ENCODE assay signal across 8 mouse cellular contexts in the genomic region with DNA sequence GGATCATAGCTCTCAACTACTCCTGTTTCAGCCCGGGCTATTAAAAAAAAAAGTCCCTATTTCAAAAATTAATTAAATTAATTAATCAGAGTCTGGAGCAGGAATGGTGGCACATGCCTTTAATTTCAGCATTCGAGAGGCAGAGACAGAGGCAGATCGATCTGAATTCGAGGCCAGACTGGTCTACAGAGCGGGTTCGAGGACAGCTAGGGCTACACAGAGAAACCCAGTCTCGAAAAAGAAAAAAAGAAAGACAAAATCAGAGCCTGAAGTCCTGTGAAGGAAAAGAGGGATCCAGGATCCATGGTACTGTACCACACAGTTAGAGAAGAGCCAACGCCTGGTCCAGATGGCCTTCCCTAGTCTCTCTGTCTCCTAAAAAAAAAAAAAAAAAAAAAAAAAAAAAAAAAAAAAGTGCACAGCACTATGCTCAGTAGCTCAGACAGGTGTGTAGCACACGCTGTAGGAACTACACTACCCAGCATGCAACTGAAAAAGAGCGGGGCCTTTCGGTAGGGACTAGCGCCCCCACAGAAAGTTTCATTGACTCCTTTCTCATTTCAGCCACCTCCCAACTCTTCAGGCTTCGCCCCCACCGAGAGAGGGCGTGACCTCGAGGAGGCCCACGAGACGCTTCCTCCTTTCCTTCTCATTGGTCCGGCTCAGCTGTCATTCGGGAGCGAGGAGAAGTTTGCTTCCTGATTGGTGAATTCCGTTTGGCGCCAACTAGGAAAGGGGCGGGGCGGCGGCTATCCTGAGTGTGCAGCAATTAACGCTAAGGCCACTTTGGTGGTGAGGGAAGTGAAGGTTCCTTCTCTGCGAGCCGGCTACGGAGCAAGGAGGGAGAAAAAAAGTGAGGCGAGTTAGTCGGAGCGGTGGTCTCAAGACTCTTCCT. TPM values are rescaled to one million over a fixed set of nuclear protein-coding genes. Genes with fewer than 3 reads are reported as not detected.
DNase-seq lines count a peak whose midpoint lies in the region; ATAC-seq and TF ChIP-seq lines count a peak whose summit lies in the region.

A gene (plus strand): TSS at position 783 of the 895 bp plus-strand sequence.

- peaks cover 21% of the 10 kb centered on the region for H3K36me3 ChIP-seq in embryonic facial prominence, embryonic 15.5 days
- peaks cover 26% of the 10 kb centered on the region for H3K36me3 ChIP-seq in limb, embryonic 14.5 days (ENCODE audit: control insufficient read depth, insufficient read depth, low read length)
- H3K36me3 ChIP-seq in midbrain, postnatal 0 days (ENCODE audit: insufficient read depth, low read length): peaks cover 9% of the 10 kb centered on the region; the same call in 1 of the 2 replicates

- DNase-seq in 416B (ENCODE audit: low read depth): peak; percentile 100
- peak; percentile 99 for DNase-seq in heart, adult 8-10 months (ENCODE audit: low spot score)
- DNase-seq in kidney, adult 9 months: peak; percentile 99
- DNase-seq in limb, embryonic 14.5 days (ENCODE audit: low spot score): peak; percentile 99
- DNase-seq in midbrain, postnatal 0 days (ENCODE audit: low spot score): peak; percentile 99
- peak; percentile 92 to 93 for DNase-seq in spleen, postnatal 14 days (ENCODE audit: low spot score in 2 of 2)

- H3K4me2 ChIP-seq in embryonic facial prominence, embryonic 15.5 days (replicated peaks): peak within 1 kb of the TSS; percentile 55
- peak within 1 kb of the TSS; percentile 87 for H3K4me2 ChIP-seq in limb, embryonic 14.5 days (replicated peaks; ENCODE audit: low read depth, low read length, severe bottlenecking)
- H3K4me2 ChIP-seq in midbrain, postnatal 0 days (ENCODE audit: low read depth, low read length, poor library complexity, severe bottlenecking): peak within 1 kb of the TSS; percentile 98

- H3K9ac ChIP-seq in embryonic facial prominence, embryonic 15.5 days: peak within 1 kb of the TSS; percentile 88
- peak within 1 kb of the TSS; percentile 94 for H3K9ac ChIP-seq in limb, embryonic 14.5 days (ENCODE audit: low read depth, low read length, severe bottlenecking)
- H3K9ac ChIP-seq in midbrain, postnatal 0 days (replicated peaks; ENCODE audit: low read length, poor library complexity, severe bottlenecking): peak within 1 kb of the TSS; percentile 67

- 6% methylated on average over 33 of the region's 33 CpGs for WGBS in bone marrow, adult 2 months
- WGBS in embryonic facial prominence, embryonic 15.5 days: 6% methylated on average over 33 of the region's 33 CpGs
- WGBS in limb, embryonic 14.5 days: 6% methylated on average over 33 of the region's 33 CpGs
- 7% methylated on average over 33 of the region's 33 CpGs for WGBS in midbrain, postnatal 0 days

- TF ChIP-seq POLR2A in bone marrow, adult 2 months (IDR thresholded peaks at IDR 0.05; ENCODE audit: borderline replicate concordance, control insufficient read depth, low read depth, low read length): peak; percentile 59; the same call in 1 of the 2 replicates
- 0 out of 2 replicates have a peak, but pooled peaks have one; percentile 23 for TF ChIP-seq POLR2A in limb, embryonic 14.5 days (IDR thresholded peaks at IDR 0.05; ENCODE audit: borderline replicate concordance, extremely low read depth, insufficient read depth, insufficient read length)

- peak within 1 kb of the TSS; percentile 64 for H3K27ac ChIP-seq in bone marrow, adult 2 months (ENCODE audit: control insufficient read depth, insufficient read depth, low read depth, low read length, poor library complexity)
- peak within 1 kb of the TSS; percentile 94 for H3K27ac ChIP-seq in embryonic facial prominence, embryonic 15.5 days (replicated peaks)
- peak within 1 kb of the TSS; percentile 89 for H3K27ac ChIP-seq in limb, embryonic 14.5 days (replicated peaks; ENCODE audit: low read depth, low read length)
- peak within 1 kb of the TSS; percentile 55; the same call in 1 of the 2 replicates for H3K27ac ChIP-seq in midbrain, postnatal 0 days (ENCODE audit: low read depth, low read length)

- peak; percentile 55 for TF ChIP-seq CTCF in bone marrow, adult 2 months (IDR thresholded peaks at IDR 0.05; ENCODE audit: control insufficient read depth, insufficient read depth, low read length)
- TF ChIP-seq CTCF in midbrain, postnatal 0 days (IDR thresholded peaks at IDR 0.05): peak; percentile 79

- H3K27me3 ChIP-seq in embryonic facial prominence, embryonic 15.5 days: no peaks in the 10 kb centered on the region
- no peaks in the 10 kb centered on the region for H3K27me3 ChIP-seq in limb, embryonic 14.5 days (ENCODE audit: control insufficient read depth, insufficient read depth, low read length)
- H3K27me3 ChIP-seq in midbrain, postnatal 0 days (ENCODE audit: insufficient read depth, low read length): no peaks in the 10 kb centered on the region

- H3K4me1 ChIP-seq in bone marrow, adult 2 months (ENCODE audit: control insufficient read depth, insufficient read depth, low read length): peaks cover 3% of the 10 kb centered on the region
- peaks cover 14% of the 10 kb centered on the region for H3K4me1 ChIP-seq in embryonic facial prominence, embryonic 15.5 days
- peaks cover 10% of the 10 kb centered on the region; the same call in 1 of the 2 replicates for H3K4me1 ChIP-seq in limb, embryonic 14.5 days (ENCODE audit: control insufficient read depth, insufficient read depth, low read length)
- H3K4me1 ChIP-seq in midbrain, postnatal 0 days (ENCODE audit: insufficient read depth, low read length): no peaks in the 10 kb centered on the region

- peak; percentile 92 for ATAC-seq in embryonic facial prominence, embryonic 15.5 days (ENCODE audit: insufficient number of reproducible peaks, low FRiP score, low TSS enrichment, low read depth)
- peak; percentile 96 for ATAC-seq in limb, embryonic 14.5 days (ENCODE audit: low FRiP score, low read depth)
- peak; percentile 94 for ATAC-seq in midbrain, postnatal 0 days (ENCODE audit: low FRiP score)

- H3K4me3 ChIP-seq in bone marrow, adult 2 months (replicated peaks; ENCODE audit: control insufficient read depth, low read depth, low read length): peak within 1 kb of the TSS; percentile 98
- peak within 1 kb of the TSS; percentile 97 for H3K4me3 ChIP-seq in embryonic facial prominence, embryonic 15.5 days (replicated peaks)
- H3K4me3 ChIP-seq in limb, embryonic 14.5 days (replicated peaks; ENCODE audit: low read length): peak within 1 kb of the TSS; percentile 88
- H3K4me3 ChIP-seq in midbrain, postnatal 0 days (ENCODE audit: low read depth, low read length): peak within 1 kb of the TSS; percentile 91

- no peaks in the 10 kb centered on the region for H3K9me3 ChIP-seq in embryonic facial prominence, embryonic 15.5 days (replicated peaks)
- H3K9me3 ChIP-seq in limb, embryonic 14.5 days (ENCODE audit: control insufficient read depth, low read length): no peaks in the 10 kb centered on the region
- no peaks in the 10 kb centered on the region for H3K9me3 ChIP-seq in midbrain, postnatal 0 days (ENCODE audit: low read length)

RNA-seq across cellular contexts. Expression of the gene that starts here (rescaled TPM):
- polyA plus RNA-seq in bone marrow, adult 2 months (2011; ENCODE audit: insufficient read depth, insufficient read length, low replicate concordance, missing spikeins): 18.7 and 28.3 TPM in 2 replicates
- 26.2 and 26.8 TPM in 2 replicates for polyA plus RNA-seq in embryonic facial prominence, embryonic 15.5 days (2015; fragmentation: Nextera tagmentation; extraction: Ambion mirVana)
- 1 to 10 TPM; 4.8 to 5.6 (median 5.2) TPM for total RNA-seq in heart, adult 8-10 months (2022)
- polyA plus RNA-seq in limb, embryonic 14.5 days (2012; rRNA removed): 24.8 and 26.1 TPM in 2 replicates
- 26.8 and 29.4 TPM in 2 replicates for polyA plus RNA-seq in limb, embryonic 14.5 days (2014; fragmentation: Nextera tagmentation; extraction: Ambion mirVana)
- total RNA-seq in midbrain, postnatal 0 days (2014; rRNA removed): 7.5 and 11.8 TPM in 2 replicates
- 6.7 and 6.8 TPM in 2 replicates for polyA plus RNA-seq in midbrain, postnatal 0 days (2015; fragmentation: Nextera tagmentation; extraction: Ambion mirVana)

Comparison
In these comparisons a context has a peak if more than half of its experiments do, and no peak if none do; other contexts are left out.
1. Peak in every context shown above with its lines: DNase-seq, ATAC-seq, H3K4me3 ChIP-seq and H3K27ac ChIP-seq.